Mouse (Mus musculus) hindbrain, embryonic 15.5 days (tissue): ENCODE data around the gene Rundc3a. TPM values are rescaled to one million over a fixed set of nuclear protein-coding genes. Genes with fewer than 3 reads are reported as not detected.
"Not testable (repeated sequence)": the region's sequence is repeated elsewhere in the genome, so short reads cannot be mapped to it uniquely, and the experiment has no call there.

ENCODE experiments used
- ATAC-seq: fragments of 200-750 bp; cut with Nextera tagmentation; 2 replicates; pipeline ENCODE4 v1.8.0; 2017; ENCODE audit warnings: low read depth, moderate number of reproducible peaks, moderate TSS enrichment; ENCODE audit not compliant: low FRiP score
- H3K27ac ChIP-seq: fragments of 300-500 bp; sonication (generic); replicated peaks from 2 replicates; pipeline ENCODE4 v1.5.1; 2015; ENCODE audit warnings: mild to moderate bottlenecking, inconsistent platforms
- H3K27me3 ChIP-seq: fragments of 300-500 bp; sonication (generic); 2 replicates; pipeline ENCODE4 v1.6.1; 2015; ENCODE audit warnings: control low read depth, inconsistent platforms
- H3K36me3 ChIP-seq: fragments of 300-500 bp; sonication (generic); 2 replicates; pipeline ENCODE4 v1.6.1; 2015; ENCODE audit warnings: control low read depth, inconsistent platforms
- H3K4me1 ChIP-seq: fragments of 300-500 bp; sonication (generic); replicated peaks from 2 replicates; pipeline ENCODE4 v1.6.1; 2015; ENCODE audit warnings: control low read depth, inconsistent platforms
- H3K4me2 ChIP-seq: fragments of 300-500 bp; sonication (generic); 2 replicates; pipeline ENCODE4 v1.6.1; 2015; ENCODE audit warnings: moderate library complexity, mild to moderate bottlenecking, inconsistent platforms
- H3K4me3 ChIP-seq: fragments of 300-500 bp; sonication (generic); 2 replicates; pipeline ENCODE4 v1.5.1; 2015; ENCODE audit warnings: mild to moderate bottlenecking, inconsistent platforms
- H3K9ac ChIP-seq: fragments of 300-500 bp; sonication (generic); 2 replicates; pipeline ENCODE4 v1.6.1; 2015; ENCODE audit warnings: inconsistent platforms
- H3K9me3 ChIP-seq: fragments of 300-500 bp; sonication (generic); 2 replicates; pipeline ENCODE4 v1.6.1; 2016; ENCODE audit warnings: control low read depth, inconsistent platforms
- whole genome bisulfite sequencing: fragments of 180-500 bp; shearing (Covaris S2); methylation state at CpG from one replicate; pipeline ENCODE4 v1.1.7; 2015; 5-methylcytosine and 5-hydroxymethylcytosine counted together
- polyA plus RNA-seq: library from polyadenylated mRNA; unstranded; fragments of >200 nt; fragmentation: Nextera tagmentation; extraction: Ambion mirVana; gene quantifications from 2 replicates; pipeline ENCODE4 v1.2.1, GENCODE M21; 2015

The Rundc3a gene
- polyA plus RNA-seq, 1 experiment from 2014 or later, result 149 TPM

GRCm38 (mm10) chr11:102383365-102384136, 9.7 kb upstream of the Rundc3a start:
- H3K4me3 ChIP-seq, result no peak overlapping the region

GRCm38 (mm10) chr11:102384418-102384817, 8.8 kb upstream of the Rundc3a start:
- H3K9me3 ChIP-seq, result no peaks in the 10 kb centered on the region
- no peak overlapping the region for H3K4me3 ChIP-seq
- no peaks in the 10 kb centered on the region for H3K4me1 ChIP-seq
- no peak for ATAC-seq
- no peak overlapping the region for H3K27ac ChIP-seq
- H3K9ac ChIP-seq, result no peak overlapping the region
- no peaks in the 10 kb centered on the region for H3K36me3 ChIP-seq
- no peak overlapping the region for H3K4me2 ChIP-seq
- WGBS, result 74% methylated on average over 2 of the region's 2 CpGs
- no peaks in the 10 kb centered on the region for H3K27me3 ChIP-seq

More at GRCm38 (mm10) chr11:102383365-102384136, 9.7 kb upstream of the Rundc3a start:
- WGBS, result 94% methylated on average over 1 of the region's 1 CpGs
- H3K27me3 ChIP-seq, result no peaks in the 10 kb centered on the region
- no peak for ATAC-seq
- H3K4me2 ChIP-seq, result no peak overlapping the region
- no peaks in the 10 kb centered on the region for H3K4me1 ChIP-seq
- H3K27ac ChIP-seq, result no peak overlapping the region
- no peaks in the 10 kb centered on the region; the same call in 1 of the 2 replicates for H3K9me3 ChIP-seq
- no peak overlapping the region for H3K9ac ChIP-seq
- H3K36me3 ChIP-seq, result no peaks in the 10 kb centered on the region

- ATAC-seq, result no peak
- H3K4me1 ChIP-seq, result no peaks in the 10 kb centered on the region
- H3K27me3 ChIP-seq, result no peaks in the 10 kb centered on the region
- H3K36me3 ChIP-seq, result no peaks in the 10 kb centered on the region
- H3K27ac ChIP-seq, result no peak overlapping the region
- no peak overlapping the region for H3K4me3 ChIP-seq
- H3K9me3 ChIP-seq, result no peaks in the 10 kb centered on the region
- WGBS, result 62% methylated on average over 4 of the region's 4 CpGs
- H3K9ac ChIP-seq, result no peak overlapping the region
- H3K4me2 ChIP-seq, result no peak overlapping the region
These were observed 8.1 kb upstream of the Rundc3a start for GRCm38 (mm10) chr11:102385075-102385474.

DNA sequence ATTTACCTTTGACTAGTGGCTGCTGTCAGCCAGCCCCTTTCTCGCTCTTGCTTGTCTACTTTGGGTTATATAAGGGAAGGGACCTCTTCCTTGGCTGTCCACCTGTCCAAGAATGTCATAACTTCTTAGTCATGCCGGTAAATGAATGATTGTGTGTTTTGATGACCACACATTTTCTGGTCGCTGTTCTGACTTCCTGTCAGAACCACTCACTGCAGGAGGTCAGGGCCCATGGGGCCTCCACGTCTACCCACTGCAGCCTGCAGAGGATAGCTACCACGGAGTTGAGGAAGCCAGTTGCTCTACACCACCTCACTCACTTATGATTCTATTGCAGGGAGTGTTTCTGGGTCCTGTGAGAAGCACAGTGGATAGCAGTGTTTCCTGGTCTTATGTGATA, 7.1 kb upstream of the Rundc3a start:
- no peak overlapping the region for H3K4me2 ChIP-seq
- no peaks in the 10 kb centered on the region for H3K9me3 ChIP-seq
- H3K27me3 ChIP-seq, result no peaks in the 10 kb centered on the region
- no peak overlapping the region for H3K9ac ChIP-seq
- ATAC-seq, result no peak
- no peaks in the 10 kb centered on the region for H3K4me1 ChIP-seq
- no peak overlapping the region for H3K27ac ChIP-seq
- WGBS, result 66% methylated on average over 5 of the region's 5 CpGs
- H3K4me3 ChIP-seq, result no peak overlapping the region
- no peaks in the 10 kb centered on the region for H3K36me3 ChIP-seq

GRCm38 (mm10) chr11:102389436-102389835, 3.8 kb upstream of the Rundc3a start:
- H3K4me3 ChIP-seq, H3K36me3 ChIP-seq, ATAC-seq, H3K9me3 ChIP-seq, H3K4me2 ChIP-seq, H3K9ac ChIP-seq, H3K27ac ChIP-seq, H3K27me3 ChIP-seq: not testable (repeated sequence)
- 84% methylated on average over 4 of the region's 5 CpGs for WGBS
- H3K4me1 ChIP-seq, result peaks cover 17% of the 10 kb centered on the region

DNA sequence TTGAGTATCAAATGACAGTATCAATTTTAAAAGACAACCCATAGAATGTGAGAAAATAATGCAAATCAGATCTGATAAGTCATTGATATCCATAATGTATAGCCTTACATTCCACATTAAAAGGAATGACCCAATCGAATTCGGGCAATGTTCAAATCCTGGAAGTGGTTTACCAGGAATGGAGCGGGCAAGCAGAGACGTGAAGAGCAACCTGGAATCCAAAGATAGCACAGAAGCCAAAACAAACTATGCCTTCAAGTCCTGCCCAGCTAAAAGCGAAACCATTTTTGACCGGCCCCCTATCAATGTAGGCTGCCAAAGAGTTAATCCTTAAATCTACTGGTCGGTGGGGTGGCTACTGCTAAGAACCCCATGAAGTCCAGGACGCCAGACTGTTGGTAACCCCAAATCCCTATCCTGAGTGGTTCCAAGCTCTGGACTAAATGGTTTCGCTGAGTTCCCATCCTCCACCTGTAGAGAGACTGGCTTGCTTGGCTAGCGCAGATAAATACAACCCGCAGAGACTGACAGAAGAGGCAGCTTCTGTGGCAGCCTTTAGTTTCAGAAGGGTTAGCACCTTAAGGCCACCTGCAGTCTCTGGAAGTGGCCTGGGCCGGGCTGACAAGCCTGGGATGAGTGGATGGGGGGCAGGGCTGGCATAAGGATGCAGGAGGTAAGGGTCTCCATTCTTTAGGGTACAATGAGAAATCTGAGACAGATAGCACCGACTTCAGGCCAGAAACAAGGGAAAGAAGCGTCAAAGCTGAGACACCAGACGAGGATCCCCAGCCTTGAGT, 564 bp upstream of the Rundc3a start:
- Histone ChIP-seq H3K27me3 (no peaks in the 10 kb centered on the region), H3K9ac (peak overlapping the region; percentile 81), H3K36me3 (no peaks in the 10 kb centered on the region), H3K4me2 (peak overlapping the region; percentile 96), H3K4me3 (peak overlapping the region; percentile 90), H3K9me3 (no peaks in the 10 kb centered on the region), H3K4me1 (peaks cover 49% of the 10 kb centered on the region), H3K27ac (peak overlapping the region; percentile 98)
- ATAC-seq, result peak; percentile 49
- WGBS, result 20% methylated on average over 15 of the region's 15 CpGs

GRCm38 (mm10) chr11:102393719-102394420, 667 bp downstream of the Rundc3a start:
- peak; percentile 63 for ATAC-seq
- 7% methylated on average over 17 of the region's 17 CpGs for WGBS
- peaks cover 60% of the 10 kb centered on the region for H3K4me1 ChIP-seq
- H3K4me3 ChIP-seq, result peak overlapping the region; percentile 90
- no peaks in the 10 kb centered on the region for H3K27me3 ChIP-seq
- H3K27ac ChIP-seq, result peak overlapping the region; percentile 98
- H3K4me2 ChIP-seq, result peak overlapping the region; percentile 96
- peak overlapping the region; percentile 81 for H3K9ac ChIP-seq
- H3K9me3 ChIP-seq, result no peaks in the 10 kb centered on the region
- H3K36me3 ChIP-seq, result 0 out of 2 replicates have a peak, but pooled peaks cover 5% of the 10 kb centered on the region

GRCm38 (mm10) chr11:102394421-102395124, 1.4 kb downstream of the Rundc3a start:
- peak overlapping the region; percentile 90 for H3K4me3 ChIP-seq
- peaks cover 65% of the 10 kb centered on the region for H3K4me1 ChIP-seq
- H3K9me3 ChIP-seq, result no peaks in the 10 kb centered on the region
- H3K27ac ChIP-seq, result peak overlapping the region; percentile 98
- 53% methylated on average over 9 of the region's 9 CpGs for WGBS
- H3K27me3 ChIP-seq, result no peaks in the 10 kb centered on the region
- no peak for ATAC-seq
- peak overlapping the region; percentile 96 for H3K4me2 ChIP-seq
- peaks cover 8% of the 10 kb centered on the region for H3K36me3 ChIP-seq
- peak overlapping the region; percentile 81 for H3K9ac ChIP-seq

DNA sequence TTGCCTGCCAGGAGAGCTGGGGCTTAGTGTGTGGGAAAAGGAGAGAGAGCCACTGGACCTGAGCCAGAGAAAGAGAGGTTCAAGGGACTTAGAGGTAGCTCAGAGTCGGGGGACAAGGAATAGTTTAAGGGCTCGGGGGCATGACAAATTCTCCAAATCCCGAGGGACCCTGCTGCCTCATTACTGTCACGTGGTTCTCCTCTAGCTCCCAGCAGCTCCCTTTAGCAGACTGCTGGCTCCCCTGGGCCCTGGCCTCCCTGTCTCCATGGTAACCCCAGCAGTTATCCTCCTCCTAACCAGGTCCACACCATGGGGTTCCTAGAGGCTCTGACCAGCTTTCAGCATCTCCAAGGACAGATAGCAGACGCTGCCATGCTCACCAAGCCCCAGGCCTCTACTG, 2.0 kb downstream of the Rundc3a start:
- Histone ChIP-seq H3K27me3 (no peaks in the 10 kb centered on the region), H3K9me3 (no peaks in the 10 kb centered on the region), H3K9ac (peak overlapping the region; percentile 81), H3K36me3 (peaks cover 10% of the 10 kb centered on the region), H3K4me3 (peak overlapping the region; percentile 90), H3K4me2 (peak overlapping the region; percentile 96), H3K27ac (peak overlapping the region; percentile 98), H3K4me1 (peaks cover 67% of the 10 kb centered on the region)
- WGBS, result 0% methylated on average over 5 of the region's 5 CpGs
- no peak for ATAC-seq

- Histone ChIP-seq H3K27me3 (no peaks in the 10 kb centered on the region), H3K27ac (no peak overlapping the region), H3K4me2 (peak overlapping the region; percentile 96), H3K9ac (peak overlapping the region; percentile 39), H3K4me1 (peaks cover 67% of the 10 kb centered on the region), H3K9me3 (no peaks in the 10 kb centered on the region), H3K4me3 (peak overlapping the region; percentile 90), H3K36me3 (peaks cover 19% of the 10 kb centered on the region)
- 55% methylated on average over 6 of the region's 6 CpGs for WGBS
- no peak for ATAC-seq
These were observed 3.1 kb downstream of the Rundc3a start for GRCm38 (mm10) chr11:102396263-102396662.

GRCm38 (mm10) chr11:102396671-102397141, 3.5 kb downstream of the Rundc3a start:
- peaks cover 67% of the 10 kb centered on the region for H3K4me1 ChIP-seq

More at GRCm38 (mm10) chr11:102396671-102397141, 3.5 kb downstream of the Rundc3a start:
- H3K27me3 ChIP-seq, result no peaks in the 10 kb centered on the region
- no peak for ATAC-seq
- no peak overlapping the region for H3K27ac ChIP-seq
- H3K9me3 ChIP-seq, result no peaks in the 10 kb centered on the region
- WGBS, result 50% methylated on average over 7 of the region's 7 CpGs
- peak overlapping the region; percentile 90 for H3K4me3 ChIP-seq
- H3K4me2 ChIP-seq, result peak overlapping the region; percentile 96
- peak overlapping the region; percentile 39 for H3K9ac ChIP-seq
- H3K36me3 ChIP-seq, result peaks cover 19% of the 10 kb centered on the region
